Mouse (Mus musculus) heart, embryonic 10.5 days (tissue): ENCODE data around the gene Rprm. TPM values are rescaled to one million over a fixed set of nuclear protein-coding genes. Genes with fewer than 3 reads are reported as not detected.

Source experiments
- DNase-seq: peaks from one replicate; pipeline ENCODE4 v3.0.0-alpha.2; 2017; ENCODE audit warnings: low spot score
- H3K27ac ChIP-seq: fragments of 300-500 bp; sonication (generic); 2 replicates; pipeline ENCODE4 v1.5.1; 2016; ENCODE audit warnings: mild to moderate bottlenecking
- H3K27me3 ChIP-seq: fragments of 300-500 bp; sonication (generic); 2 replicates; pipeline ENCODE4 v1.6.1; 2016; ENCODE audit warnings: mild to moderate bottlenecking; ENCODE audit not compliant: poor library complexity, insufficient read depth, severe bottlenecking
- H3K36me3 ChIP-seq: fragments of 300-500 bp; sonication (generic); 2 replicates; pipeline ENCODE4 v1.6.1; 2016; ENCODE audit warnings: mild to moderate bottlenecking, moderate library complexity
- H3K4me1 ChIP-seq: fragments of 300-500 bp; sonication (generic); 2 replicates; pipeline ENCODE4 v1.6.1; 2016; ENCODE audit warnings: mild to moderate bottlenecking
- H3K4me3 ChIP-seq: fragments of 300-500 bp; sonication (generic); 2 replicates; pipeline ENCODE4 v1.5.1; 2016; ENCODE audit warnings: mild to moderate bottlenecking, moderate library complexity
- H3K9me3 ChIP-seq: fragments of 300-500 bp; sonication (generic); 2 replicates; pipeline ENCODE4 v1.6.1; 2016; ENCODE audit warnings: mild to moderate bottlenecking, moderate library complexity
- WGBS: fragments of 180-500 bp; shearing (Covaris S2); methylation state at CpG from one replicate; pipeline ENCODE4 v1.1.7; 2016; 5-methylcytosine and 5-hydroxymethylcytosine counted together
- polyA plus RNA-seq: library from polyadenylated mRNA; unstranded; fragments of >200 nt; fragmentation: Nextera tagmentation; extraction: Ambion mirVana; gene quantifications from 2 replicates; pipeline ENCODE4 v1.2.1, GENCODE M21; 2016

Gene Rprm
- polyA plus RNA-seq, 1 experiment from 2014 or later = 2.8 TPM

GRCm38 (mm10) chr2:54062421-54062820, 22.9 kb downstream of the Rprm start:
- 29% methylated on average over 1 of the region's 1 CpGs for WGBS
- no peaks in the 10 kb centered on the region for H3K4me1 ChIP-seq
- no peak for DNase-seq
- no peaks in the 10 kb centered on the region for H3K36me3 ChIP-seq
- no peaks in the 10 kb centered on the region for H3K27me3 ChIP-seq
- H3K4me3 ChIP-seq = no peak overlapping the region
- H3K9me3 ChIP-seq = no peaks in the 10 kb centered on the region
- no peak overlapping the region for H3K27ac ChIP-seq

- H3K4me1 ChIP-seq = no peaks in the 10 kb centered on the region
- no peaks in the 10 kb centered on the region for H3K27me3 ChIP-seq
- H3K36me3 ChIP-seq = no peaks in the 10 kb centered on the region
- H3K27ac ChIP-seq = no peak overlapping the region
- no peak for DNase-seq
- no peak overlapping the region for H3K4me3 ChIP-seq
- H3K9me3 ChIP-seq = no peaks in the 10 kb centered on the region
These were observed 24.3 kb downstream of the Rprm start for GRCm38 (mm10) chr2:54061039-54061438.
